In the genomic region with DNA sequence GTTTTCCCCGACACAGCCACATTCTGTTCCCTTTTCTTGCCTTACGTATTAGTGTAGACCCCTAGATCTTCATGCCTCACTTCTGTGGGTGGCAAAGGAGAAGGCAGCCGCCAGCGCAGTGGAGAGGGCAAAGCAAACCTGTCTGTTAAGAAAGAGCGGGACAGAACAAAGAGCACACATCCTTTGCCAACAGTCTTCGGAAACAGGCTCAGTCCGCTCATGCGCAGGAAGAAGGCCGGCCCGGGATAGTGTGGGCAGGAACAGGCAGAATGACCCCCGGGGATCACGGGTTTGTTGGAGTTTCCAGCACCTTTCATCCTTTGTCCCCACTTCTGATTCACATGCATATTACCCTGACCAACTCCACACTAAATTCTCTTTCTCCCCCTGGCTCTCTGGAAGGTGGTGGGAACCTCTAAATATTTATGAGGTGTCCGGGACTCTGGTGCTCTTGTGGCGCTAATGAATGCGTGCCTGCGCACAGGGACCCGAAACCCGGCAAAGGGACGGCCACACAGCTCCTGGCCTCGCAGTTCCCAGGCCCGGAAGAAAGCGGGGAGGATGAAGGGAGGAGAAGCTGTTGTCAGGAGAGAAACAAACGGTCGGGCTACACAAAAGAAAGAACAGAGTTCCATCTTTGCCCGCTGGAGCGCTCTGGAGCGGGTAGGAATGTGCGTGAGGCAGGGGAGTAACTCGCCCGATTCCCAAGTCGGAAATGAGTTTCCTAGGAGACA, we compare ENCODE assay signal across 8 mouse cellular contexts. TPM values are rescaled to one million over a fixed set of nuclear protein-coding genes. Genes with fewer than 3 reads are reported as not detected.
DNase-seq lines count a peak whose midpoint lies in the region; ATAC-seq lines count a peak whose summit lies in the region.

No protein-coding gene starts in this region.

- H3K4me3 ChIP-seq in embryonic facial prominence, embryonic 10.5 days: peak overlapping the region; percentile 61
- peak overlapping the region; percentile 42 for H3K4me3 ChIP-seq in intestine, embryonic 15.5 days (replicated peaks)

- H3K9ac ChIP-seq in intestine, embryonic 15.5 days: peak overlapping the region; percentile 58

- peaks cover 41% of the 10 kb centered on the region for H3K4me1 ChIP-seq in embryonic facial prominence, embryonic 10.5 days
- H3K4me1 ChIP-seq in intestine, embryonic 15.5 days (replicated peaks): peaks cover 10% of the 10 kb centered on the region; the same call in 1 of the 2 replicates

- H3K27me3 ChIP-seq in embryonic facial prominence, embryonic 10.5 days (replicated peaks; ENCODE audit: low read depth, poor library complexity, severe bottlenecking): peaks cover 7% of the 10 kb centered on the region; the same call in 1 of the 2 replicates
- H3K27me3 ChIP-seq in intestine, embryonic 15.5 days (replicated peaks): no peaks in the 10 kb centered on the region; the same call in 1 of the 2 replicates

- peak; percentile 87 for DNase-seq in brain, adult 2 months (ENCODE audit: low read depth, low spot score)
- peak; percentile 88 for DNase-seq in embryonic facial prominence, embryonic 10.5 days (ENCODE audit: low spot score)
- peak; percentile 81 to 86 for DNase-seq in left cerebral cortex, postnatal 10 days (ENCODE audit: extremely low spot score in 1 of 2, low spot score in 2 of 2)
- DNase-seq in lung, postnatal 4 days: peak; percentile 74 to 77
- DNase-seq in right cerebral cortex, postnatal 14 days: peak; percentile 64
- no peak for DNase-seq in spleen, postnatal 10 days (ENCODE audit: low spot score in 2 of 2)

- peak overlapping the region; percentile 92 for H3K4me2 ChIP-seq in intestine, embryonic 15.5 days (replicated peaks)

- WGBS in embryonic facial prominence, embryonic 10.5 days: 1% methylated on average over 31 of the region's 31 CpGs
- 2% methylated on average over 31 of the region's 31 CpGs for WGBS in intestine, embryonic 15.5 days

- intact Hi-C loops in left cerebral cortex, postnatal 10 days (cut with DNase I): loop anchor here (5.0 kb wide), 2 partner anchors 57 to 407 kb away; no protein-coding TSS in a partner anchor

- peak overlapping the region; percentile 92 for H3K27ac ChIP-seq in embryonic facial prominence, embryonic 10.5 days (replicated peaks)
- peak overlapping the region; percentile 51; the same call in 1 of the 2 replicates for H3K27ac ChIP-seq in intestine, embryonic 15.5 days

- ATAC-seq in granulocyte monocyte progenitor cell, adult 5-6 weeks (replicated peaks; ENCODE audit: poor library complexity, severe bottlenecking): peak; percentile 86
- ATAC-seq in intestine, embryonic 15.5 days: peak; percentile 86

- H3K9me3 ChIP-seq in embryonic facial prominence, embryonic 10.5 days: no peaks in the 10 kb centered on the region
- no peaks in the 10 kb centered on the region for H3K9me3 ChIP-seq in intestine, embryonic 15.5 days

- H3K36me3 ChIP-seq in embryonic facial prominence, embryonic 10.5 days (replicated peaks): no peaks in the 10 kb centered on the region
- no peaks in the 10 kb centered on the region for H3K36me3 ChIP-seq in intestine, embryonic 15.5 days

RNA-seq across cellular contexts. Expression of gene Qk, which starts 15.5 kb away (rescaled TPM):
- 33.3 and 33.5 TPM in 2 replicates for polyA plus RNA-seq in embryonic facial prominence, embryonic 10.5 days (2016; fragmentation: Nextera tagmentation; extraction: Ambion mirVana)
- 80.7 and 106 TPM in 2 replicates for total RNA-seq in granulocyte monocyte progenitor cell, adult 5-6 weeks (2014; fragmentation: Nextera tagmentation)
- 66.6 and 76.5 TPM in 2 replicates for total RNA-seq in granulocyte monocyte progenitor cell, adult 5-6 weeks (2017)
- polyA plus RNA-seq in intestine, embryonic 15.5 days (2015; fragmentation: Nextera tagmentation; extraction: Ambion mirVana): 12.6 and 13.0 TPM in 2 replicates
- total RNA-seq in left cerebral cortex, postnatal 10 days (2021): 100 to 1,000 TPM; 295 to 297 TPM

Comparison
In these comparisons a context has a peak if more than half of its experiments do, and no peak if none do; other contexts are left out.
1. DNase-seq: peak in brain, adult 2 months (single experiment), embryonic facial prominence, embryonic 10.5 days (single experiment), left cerebral cortex, postnatal 10 days (2 of 2), lung, postnatal 4 days (2 of 2) and right cerebral cortex, postnatal 14 days (single experiment); none in spleen, postnatal 10 days (0 of 2).